Mouse (Mus musculus): ENCODE results near the gene Rtca. TPM values are rescaled to one million over a fixed set of nuclear protein-coding genes. Genes with fewer than 3 reads are reported as not detected.
A peak's percentile ranks its signal among the peaks of the same experiment; 100 is the strongest.

The Rtca gene
- total RNA-seq (2022): 10 to 100 TPM; 55.3 to 62.4 (median 60.2) TPM

DNA sequence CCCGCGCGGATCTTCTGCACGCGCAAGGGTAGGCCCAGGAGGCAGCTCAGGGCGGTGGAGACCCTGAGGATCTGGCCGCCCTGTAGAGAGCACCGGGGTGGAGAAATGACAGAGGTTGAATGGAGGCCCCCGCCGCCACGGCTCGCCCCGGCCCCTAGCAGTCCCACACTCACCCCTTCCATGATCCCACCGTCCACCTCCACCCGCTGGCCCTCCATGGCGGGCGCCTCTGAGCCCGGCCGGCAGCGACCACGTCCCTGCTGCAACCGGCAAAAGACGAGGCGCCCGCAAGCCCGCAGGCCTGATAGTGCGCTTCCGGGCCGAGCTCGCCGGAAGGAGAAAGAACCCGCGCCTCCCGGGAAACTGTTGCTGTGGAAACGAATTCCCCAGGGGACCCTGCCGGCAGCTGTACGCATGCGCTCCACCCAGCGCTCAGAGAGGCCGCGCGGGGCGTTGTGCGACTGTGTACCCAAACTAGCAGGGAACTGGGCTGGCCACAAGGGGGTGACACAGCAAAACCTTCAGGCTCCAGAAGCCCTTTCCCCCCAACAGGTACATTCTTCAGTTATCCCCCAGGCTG is at the start of gene Rtca:
Gene Rtca, minus strand, starts transcription at position 437 of the 580 bp plus-strand sequence.
- DNase-seq (ENCODE audit: low spot score in 2 of 2): peak; percentile 96 to 98

DNA sequence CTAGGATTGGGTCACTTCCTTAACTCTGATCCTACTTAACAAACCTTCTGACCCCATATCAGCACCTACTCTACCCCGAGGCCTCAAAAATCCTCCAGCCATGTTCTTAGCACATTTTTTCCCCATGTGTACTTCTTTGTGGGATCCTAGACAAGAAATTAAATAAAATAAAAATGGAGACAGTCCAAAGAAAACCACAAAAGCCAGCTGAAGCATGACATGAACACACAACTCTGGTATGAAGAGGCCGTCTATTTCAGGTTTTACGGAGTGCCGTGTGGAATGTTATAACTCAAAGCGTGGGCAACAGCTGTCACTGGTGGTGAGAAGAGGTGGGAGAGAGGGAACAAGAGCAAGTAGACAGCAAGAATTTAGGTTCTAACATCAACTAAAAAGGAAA is 43.4 kb upstream of the Rtca start:
- DNase-seq (ENCODE audit: low spot score in 2 of 2): no peak

DNA sequence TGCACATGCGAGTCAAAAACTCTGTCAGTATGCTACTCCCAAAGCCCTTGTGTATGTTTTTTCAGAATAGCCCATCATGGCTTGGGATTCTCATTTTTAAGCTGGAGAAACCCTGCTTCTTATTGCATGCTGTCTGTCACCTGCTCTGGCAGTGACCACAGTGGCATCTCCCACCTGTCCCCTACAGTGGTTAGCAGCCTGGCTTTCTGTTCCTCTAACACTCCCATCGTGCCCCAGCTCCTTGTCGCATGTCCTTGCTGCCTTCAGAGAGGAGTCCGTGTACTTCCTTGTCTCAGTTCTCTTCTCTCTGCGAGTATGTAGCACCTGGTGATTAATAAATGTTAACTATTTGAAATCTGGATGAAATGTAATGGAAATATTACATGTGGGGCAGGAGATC is 39.4 kb upstream of the Rtca start:
- no peak for DNase-seq (ENCODE audit: low spot score in 2 of 2)

DNA sequence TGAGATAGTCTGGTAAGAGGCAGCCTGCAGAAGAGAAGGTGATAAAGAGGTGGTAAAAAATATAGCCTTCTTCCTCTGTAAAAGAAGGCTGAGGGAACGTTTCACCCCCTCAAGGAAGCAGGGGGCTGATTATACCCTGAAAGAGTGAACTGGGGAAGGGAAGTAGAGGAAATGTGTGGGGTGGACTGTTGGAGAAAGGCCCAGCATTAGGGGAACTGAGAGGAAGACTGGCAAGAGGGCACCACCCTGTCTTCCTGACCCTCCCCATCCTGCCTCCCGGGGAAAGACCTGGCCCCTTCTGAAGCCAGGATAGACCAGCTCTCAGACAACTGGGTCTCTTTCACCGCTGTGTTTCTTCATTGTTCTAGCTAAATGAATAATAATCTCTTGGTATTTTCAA is 34.5 kb upstream of the Rtca start:
- DNase-seq (ENCODE audit: low spot score in 2 of 2): no peak

DNA sequence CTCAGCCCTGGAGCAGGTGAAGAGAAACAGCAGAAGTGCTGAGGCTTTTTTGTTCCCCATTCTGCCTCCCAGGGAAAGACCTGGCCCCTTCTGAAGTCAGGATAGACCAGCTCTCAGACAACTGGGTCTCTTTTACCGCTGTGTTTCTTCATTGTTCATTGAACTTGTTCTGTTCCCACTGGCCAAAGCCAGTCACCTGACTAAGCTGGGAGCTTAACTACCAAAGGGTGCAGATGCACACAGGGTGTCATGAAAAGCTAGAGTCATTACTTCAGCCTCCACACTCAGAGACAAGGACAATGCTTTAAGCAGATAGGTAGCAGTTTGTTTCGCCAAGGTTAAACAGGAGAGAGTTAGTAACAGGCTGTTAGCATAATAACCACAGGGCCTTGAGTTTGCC is 34.1 kb upstream of the Rtca start:
- no peak for DNase-seq (ENCODE audit: low spot score in 2 of 2)

DNA sequence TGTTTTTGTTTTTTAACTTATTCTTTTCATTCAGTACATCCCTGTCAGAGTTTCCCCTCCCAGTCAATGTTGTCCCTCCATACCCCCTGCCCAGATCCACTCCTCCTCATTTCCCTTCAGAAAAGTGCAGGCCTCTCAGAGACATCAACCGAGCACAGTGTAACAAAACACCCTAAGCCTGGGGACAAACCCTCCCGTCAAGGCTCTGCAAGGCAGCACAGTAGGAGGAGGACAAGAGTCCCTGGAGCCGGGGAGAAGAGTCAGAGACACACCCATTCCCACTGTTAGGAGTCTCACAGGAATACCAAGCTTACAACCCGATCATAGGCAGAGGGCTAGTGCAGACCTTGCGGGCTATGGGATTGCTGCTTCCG is 29.2 kb upstream of the Rtca start:
- DNase-seq (ENCODE audit: low spot score in 2 of 2): no peak

DNA sequence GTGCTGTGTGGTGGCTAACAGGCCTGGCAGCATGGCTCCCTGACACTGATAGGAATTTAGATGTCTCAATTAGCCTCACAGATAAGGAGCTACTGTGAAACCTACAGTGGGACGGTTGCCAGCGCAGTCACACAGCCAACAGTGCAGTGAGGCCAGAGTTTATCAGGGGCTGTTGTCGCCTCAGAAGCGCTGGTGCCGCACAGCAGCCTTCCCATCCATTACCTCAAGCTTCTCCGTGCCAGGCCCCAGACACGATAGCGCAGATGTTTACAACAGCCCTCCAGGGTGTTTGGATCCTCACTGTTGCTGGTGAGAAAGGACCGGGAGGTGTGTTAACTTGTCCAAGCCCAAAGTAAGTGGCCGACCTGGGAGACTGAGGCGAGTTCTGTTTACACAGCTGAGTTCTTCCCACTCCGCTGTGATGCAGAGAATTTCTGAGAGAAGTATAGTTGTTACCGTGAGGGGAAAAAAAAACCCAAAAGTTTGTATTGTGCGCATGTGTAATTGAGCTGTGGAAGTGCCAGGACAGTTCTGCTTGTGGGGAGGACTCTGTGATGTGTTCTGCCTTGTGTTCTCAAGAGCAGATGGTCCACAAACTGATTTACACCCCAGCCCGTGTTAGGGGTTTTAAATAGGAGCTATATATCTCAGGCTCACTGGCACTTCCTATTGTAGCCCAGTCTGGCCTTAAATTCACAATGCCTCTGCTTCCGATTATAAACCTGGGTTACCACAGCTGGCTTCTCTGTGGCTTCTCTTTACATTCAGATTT is 28.6 kb upstream of the Rtca start:
- peak; percentile 28 to 38 for DNase-seq (ENCODE audit: low spot score in 2 of 2)

DNA sequence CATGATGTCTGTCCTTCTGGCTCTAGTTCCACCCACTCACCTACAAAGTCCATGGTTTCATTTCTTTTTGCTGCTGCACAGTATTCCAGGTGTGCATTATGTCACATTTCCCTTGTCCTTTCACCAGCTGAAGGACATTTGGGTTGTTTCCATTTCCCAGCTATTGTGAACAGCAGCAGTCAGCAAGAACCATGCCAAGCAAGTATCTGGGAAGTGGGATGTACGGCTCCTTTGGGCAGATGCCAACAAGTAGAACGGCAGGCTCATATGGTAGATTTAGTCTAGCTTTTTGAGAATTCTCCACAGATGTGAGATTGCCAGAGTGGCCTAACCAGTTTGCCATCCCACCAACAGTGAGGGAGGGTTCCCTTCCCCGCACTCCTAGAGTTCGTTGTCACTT is 22.8 kb upstream of the Rtca start:
- peak; percentile 23 to 54 for DNase-seq (ENCODE audit: low spot score in 2 of 2)

DNA sequence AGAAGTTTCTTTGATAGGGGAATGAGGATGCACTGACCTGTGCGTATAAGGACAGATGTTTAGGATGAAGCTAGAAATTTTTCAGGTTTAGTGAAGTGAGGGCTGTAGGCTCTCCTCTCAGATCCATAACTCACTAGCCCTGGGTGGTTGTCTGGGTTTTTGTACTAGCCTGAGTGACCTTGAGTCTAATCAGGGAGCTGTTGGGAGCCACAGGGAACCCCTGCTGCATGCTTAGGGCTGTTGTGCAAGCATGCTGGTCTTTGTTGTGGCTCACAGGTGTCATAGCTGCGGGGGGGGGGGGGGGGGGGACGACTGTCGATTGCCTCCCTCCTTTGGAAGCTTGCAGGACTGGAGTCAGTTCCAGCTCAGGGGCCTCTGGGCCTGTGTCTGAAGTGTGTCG is 21.7 kb upstream of the Rtca start:
- DNase-seq (ENCODE audit: low spot score in 2 of 2): no peak

DNA sequence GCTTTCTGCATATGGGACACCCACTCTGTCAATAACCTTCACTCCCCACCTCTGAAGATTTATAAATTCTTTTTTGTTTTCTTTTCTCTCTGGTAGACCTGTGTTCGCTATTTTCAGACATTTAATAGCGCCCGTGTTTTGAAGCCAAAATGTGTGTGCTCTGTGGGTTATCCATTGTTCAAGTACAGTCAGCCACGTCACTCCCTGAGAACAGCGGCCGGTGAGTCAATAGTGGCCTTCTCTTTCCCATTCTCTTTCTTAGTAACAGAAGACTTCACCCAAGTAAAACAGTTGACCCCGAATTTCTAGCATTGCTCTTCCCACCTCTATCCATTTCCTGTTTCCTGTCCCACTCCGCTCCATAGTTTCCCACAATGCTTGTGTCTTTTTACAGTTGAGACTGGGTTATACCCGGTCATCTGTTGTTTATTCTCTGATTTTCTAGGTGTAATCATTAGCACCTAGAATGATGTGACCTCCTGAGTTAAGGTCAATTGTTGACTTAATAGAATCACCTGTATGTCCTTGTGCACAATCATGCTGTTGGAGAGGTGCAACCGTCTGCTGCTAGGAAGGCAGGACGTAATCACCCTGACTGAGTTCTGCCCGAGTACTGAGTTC is 12.2 kb upstream of the Rtca start:
- no peak for DNase-seq (ENCODE audit: low spot score in 2 of 2)

DNA sequence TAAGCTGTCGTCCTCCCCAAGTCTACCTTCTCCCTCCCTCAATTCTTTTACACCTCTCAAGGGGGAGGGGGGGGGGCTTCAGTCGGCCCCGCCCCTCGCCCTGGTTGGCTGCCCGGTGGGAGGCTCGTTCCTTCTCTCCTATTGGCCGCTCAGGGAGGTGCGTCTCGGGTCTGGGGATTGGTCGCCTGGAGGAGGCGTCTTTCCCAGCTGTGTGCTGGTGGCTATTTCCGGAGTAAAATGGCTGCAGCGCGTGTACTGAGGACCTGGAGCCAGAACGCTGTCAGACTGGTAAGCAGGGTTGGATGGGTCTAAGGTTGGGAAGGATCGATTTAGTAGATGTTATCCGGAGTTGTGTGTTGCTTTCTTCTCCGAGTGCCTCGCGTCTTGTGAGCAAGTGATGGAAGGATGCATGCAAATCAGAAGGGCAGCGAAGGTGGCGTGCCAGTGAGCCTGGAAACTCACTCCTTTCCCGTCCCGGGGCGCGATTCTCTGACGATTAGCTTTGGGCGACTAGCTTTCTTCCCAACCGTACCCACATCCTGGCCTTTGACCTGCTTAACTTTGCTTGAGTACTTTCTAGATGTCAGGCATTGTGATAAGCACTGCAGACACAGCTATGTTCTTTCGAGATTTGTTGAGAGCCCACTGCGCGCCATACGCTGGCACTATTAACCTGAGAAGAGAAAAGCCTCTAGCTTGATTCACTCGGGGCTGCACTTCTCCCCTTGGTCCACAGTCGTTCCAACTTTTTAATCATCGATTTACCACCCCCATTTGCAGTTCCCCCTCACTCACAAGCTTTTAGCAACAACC is 5.1 kb upstream of the Rtca start, which contains the start of gene Dbt:
Gene Dbt, plus strand, starts transcription at position 167 of the 813 bp plus-strand sequence.
- peak; percentile 83 to 85 for DNase-seq (ENCODE audit: low spot score in 2 of 2)

DNA sequence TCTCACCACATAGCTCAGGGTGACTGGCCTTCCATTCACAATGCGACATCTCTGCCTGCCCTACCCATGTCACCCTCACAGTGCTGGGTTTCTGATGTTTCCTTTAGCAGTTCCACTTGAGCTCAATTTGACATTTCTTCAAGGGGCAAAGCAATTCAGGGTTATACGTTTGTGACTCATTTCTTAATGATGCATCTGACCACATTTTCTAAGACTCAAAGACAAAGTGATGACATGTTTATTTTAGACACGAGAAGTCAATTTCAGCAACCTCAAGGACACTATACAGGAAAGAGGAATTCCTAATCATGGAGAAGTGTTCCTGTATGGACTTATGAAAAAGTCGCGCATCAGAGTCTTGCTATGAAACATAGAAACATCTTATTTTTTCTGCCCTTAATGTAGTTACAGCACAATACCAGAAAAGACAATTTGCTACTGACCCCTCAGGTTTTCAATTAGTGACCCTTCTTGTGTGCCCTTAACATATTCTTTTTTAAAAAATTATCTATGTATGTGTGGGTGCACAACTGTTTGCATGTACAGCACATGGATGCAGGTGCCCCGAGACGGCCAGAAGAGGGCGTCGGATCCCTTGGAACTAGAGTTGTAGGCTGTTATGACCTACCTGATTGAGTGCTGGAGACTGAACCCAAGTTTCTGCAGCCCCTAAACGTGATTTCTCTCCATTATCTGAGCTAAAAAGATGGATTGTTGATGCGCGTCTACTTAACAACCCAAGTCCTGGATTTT is 4.3 kb upstream of the Rtca start:
- peak in 1 of 2 experiments; percentile 32 for DNase-seq (ENCODE audit: low spot score in 2 of 2)

DNA sequence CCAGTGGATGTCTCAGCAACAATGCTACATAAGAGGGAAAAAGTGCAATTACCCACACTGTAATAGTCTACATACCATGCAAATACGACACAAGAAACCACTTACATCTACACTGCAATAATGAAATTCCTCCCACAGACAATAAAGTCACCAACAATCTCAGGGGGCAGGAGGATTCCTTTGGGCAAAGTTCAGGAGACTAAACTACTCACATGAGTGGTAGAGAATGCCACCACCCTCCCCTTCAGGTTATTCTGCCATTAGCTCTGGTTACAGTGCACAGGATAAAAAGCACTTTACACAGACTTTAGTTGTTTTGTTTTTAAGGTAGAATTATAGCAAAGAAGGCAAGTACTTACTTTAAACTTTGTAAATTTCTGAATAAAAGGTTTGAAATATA is 12.3 kb downstream of the Rtca start:
- DNase-seq (ENCODE audit: low spot score in 2 of 2): no peak

DNA sequence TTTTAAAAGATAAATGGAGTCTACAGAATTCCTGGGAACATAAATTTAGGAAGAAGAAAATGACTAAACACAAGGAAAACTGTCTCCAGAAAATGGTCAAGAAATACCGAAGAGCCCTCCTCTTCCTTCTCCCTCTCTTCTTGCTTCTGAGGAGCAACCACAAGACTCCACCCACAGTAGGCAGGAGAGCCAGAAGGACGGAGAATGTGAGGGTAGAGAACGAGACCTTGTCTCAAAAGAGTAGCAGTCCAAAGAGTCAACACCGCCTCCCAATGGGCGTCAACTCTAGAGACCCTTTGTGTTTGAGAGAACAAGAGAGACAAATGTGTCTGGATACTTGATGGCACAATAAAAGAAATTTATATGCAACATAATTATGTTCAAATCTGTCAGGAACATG is 14.3 kb downstream of the Rtca start:
- DNase-seq (ENCODE audit: low spot score in 2 of 2): no peak

DNA sequence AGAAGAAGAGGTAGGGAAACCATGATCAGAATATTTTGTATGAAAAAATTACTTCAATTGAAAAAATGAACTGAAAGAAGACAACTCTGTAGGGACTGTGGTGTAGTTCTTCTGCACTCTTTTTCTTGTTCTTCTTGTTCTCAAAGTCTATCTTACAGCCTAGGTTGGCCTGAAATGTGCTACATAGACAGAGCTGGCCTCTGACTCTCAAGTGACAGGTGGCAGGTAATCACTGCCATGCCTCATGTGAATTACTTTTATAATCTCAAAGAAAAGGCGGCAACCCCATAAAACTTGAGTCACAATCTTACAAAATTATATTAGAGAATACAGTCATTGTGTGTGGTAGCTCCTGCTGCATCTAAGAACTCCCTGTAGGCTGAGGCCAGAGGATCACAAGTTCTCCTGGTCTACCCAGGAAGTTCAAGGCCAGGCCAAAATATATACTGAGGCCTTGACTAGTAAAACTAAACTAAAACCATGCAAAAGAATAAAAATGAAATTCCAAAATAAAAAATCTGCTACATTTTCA is 16.0 kb downstream of the Rtca start:
- no peak for DNase-seq (ENCODE audit: low spot score in 2 of 2)

DNA sequence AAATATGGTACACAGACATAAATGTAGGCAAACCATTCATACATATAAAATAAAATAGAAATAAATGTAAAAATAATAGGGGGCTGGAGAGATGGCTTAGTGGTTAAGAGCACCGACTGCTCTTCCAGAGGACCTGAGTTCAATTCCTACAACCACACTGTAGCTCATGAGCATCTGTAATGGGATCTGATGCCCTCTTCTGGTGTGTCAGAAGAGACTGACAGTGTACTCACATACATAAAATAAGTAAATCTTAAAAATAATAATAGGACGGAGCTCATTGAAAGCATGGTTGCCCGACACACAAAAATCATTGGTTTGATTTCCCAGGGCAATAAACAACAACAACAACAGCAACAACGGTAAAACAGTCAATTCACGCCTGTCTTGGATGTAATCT is 17.1 kb downstream of the Rtca start:
- no peak for DNase-seq (ENCODE audit: low spot score in 2 of 2)

DNA sequence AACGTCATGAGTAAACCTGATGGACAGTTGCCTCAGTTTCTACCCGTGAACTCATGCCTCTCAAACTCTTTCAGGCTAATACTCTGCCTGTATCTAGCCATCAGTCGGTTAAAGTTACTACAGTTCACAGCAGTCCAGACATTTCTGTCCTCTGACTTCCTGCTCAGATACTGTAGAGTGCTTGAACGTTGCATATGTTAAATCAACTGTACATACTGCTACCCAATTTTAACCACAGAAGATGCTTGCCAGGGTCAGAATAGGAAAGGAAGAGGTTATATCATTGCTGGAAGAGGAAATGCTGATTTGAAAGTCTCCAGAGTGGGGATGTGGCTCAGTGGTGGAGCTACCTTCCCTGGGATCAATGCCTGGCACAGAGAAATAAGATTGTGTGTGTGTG is 24.7 kb downstream of the Rtca start:
- no peak for DNase-seq (ENCODE audit: low spot score in 2 of 2)

DNA sequence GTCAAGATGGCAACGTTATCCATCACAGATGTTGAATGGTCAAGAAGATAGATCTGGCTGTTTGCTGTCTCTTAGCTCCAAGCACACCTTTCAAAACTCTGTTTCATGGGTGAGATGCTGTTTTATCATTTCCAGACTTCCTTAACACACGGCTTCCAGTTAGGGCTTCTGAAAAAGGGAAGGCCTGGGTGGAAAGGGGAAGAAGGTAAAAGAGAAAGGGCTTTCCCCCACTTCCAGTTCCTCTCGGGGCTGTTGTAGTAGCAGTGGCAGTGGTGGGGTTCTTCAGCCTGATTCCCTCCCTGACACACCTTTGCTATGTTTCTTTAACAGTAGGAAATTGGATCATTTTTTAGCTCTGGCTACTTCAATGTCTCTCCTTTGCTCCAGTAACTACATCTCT is 25.3 kb downstream of the Rtca start:
- no peak for DNase-seq (ENCODE audit: low spot score in 2 of 2)

DNA sequence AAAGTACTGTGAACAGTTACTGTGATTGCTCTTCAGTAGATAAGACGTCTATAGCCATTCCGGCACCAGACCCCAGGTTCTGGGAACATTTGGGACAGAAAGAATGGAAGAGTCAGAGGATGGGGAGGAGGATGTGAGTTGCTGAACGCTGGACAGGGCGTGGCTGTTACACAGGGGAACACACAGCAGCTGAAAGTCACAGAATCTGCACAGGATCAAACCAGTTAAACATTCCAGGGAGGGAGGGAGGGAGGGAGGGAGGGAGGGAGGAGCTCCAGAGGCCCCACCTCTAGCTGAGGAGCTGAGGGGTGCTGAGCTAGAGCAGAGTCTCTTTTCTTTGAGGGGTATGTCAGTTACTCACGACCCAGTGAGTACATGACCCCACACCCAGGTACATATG is 27.1 kb downstream of the Rtca start:
- no peak for DNase-seq (ENCODE audit: low spot score in 2 of 2)

DNA sequence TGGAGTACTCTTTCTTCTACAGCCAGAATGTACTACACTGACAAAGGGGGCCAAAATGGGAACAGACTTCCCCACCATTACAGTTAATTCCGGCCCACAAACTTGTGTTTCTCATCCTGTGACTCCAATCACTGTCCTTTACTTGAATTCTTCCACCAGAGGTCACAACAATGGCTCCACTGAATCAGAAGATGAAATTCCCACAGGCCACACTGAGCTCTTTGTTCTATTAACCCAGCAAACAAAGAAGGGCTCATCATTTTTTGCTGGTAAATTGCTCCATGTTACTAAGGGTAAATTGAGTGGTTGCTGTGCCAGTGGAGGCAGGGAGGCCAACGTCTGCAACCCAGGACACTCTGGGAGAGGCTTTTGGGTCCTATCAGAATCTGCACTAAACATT is 27.9 kb downstream of the Rtca start:
- DNase-seq (ENCODE audit: low spot score in 2 of 2): no peak

DNA sequence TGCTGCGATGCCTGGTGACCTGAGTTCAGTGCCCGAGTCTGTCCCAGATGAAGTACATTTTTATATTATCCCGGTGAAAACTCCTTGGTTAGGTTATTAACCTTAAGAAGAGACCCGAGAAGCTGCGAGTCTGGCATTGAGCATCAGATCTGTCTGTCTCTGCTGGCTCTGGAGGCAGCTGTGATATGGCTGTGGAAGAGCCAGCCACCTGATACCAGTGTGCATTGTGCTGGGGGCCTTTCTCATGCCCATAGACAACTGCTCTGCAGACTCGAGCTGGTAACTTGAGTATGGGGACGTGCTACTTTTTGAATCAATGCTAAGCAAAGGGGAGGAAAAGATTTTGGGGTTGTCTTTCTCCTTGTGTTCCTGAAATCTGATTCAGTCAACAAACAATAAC is 30.7 kb downstream of the Rtca start:
- DNase-seq (ENCODE audit: low spot score in 2 of 2): no peak

Measured in layer of hippocampus, adult 8-10 months (tissue).